Mouse (Mus musculus): ENCODE data around the gene Fhl1.

GRCm38 (mm10) chrX:56697886-56698285, 33.7 kb upstream of the Fhl1 start:
- TF ChIP-seq CTCF (IDR thresholded peaks at IDR 0.05; ENCODE audit: borderline replicate concordance, insufficient read depth, low read depth, low read length) (no peak), POLR2A (IDR thresholded peaks at IDR 0.05; ENCODE audit: borderline replicate concordance, insufficient read depth, low read length) (no peak)

All from cerebellum, adult 2 months (tissue).